Mouse (Mus musculus): ENCODE results near the gene Mnt. TPM values are rescaled to one million over a fixed set of nuclear protein-coding genes. Genes with fewer than 3 reads are reported as not detected.

Gene Mnt
- polyA plus RNA-seq, 1 experiment from 2014 or later = 6.8 TPM

GRCm38 (mm10) chr11:74835593-74836224 is 5.0 kb downstream of the Mnt start:
- Histone ChIP-seq H3K27ac (ENCODE audit: low read depth, low read length) (no peak overlapping the region), H3K4me1 (ENCODE audit: control insufficient read depth, insufficient read depth, low read length) (peaks cover 18% of the 10 kb centered on the region), H3K9me3 (replicated peaks; ENCODE audit: control insufficient read depth, low read length) (no peaks in the 10 kb centered on the region), H3K27me3 (replicated peaks; ENCODE audit: control insufficient read depth, insufficient read depth, low read length) (no peaks in the 10 kb centered on the region), H3K4me3 (ENCODE audit: low read depth, low read length) (no peak overlapping the region), H3K4me2 (ENCODE audit: low read length) (no peak overlapping the region), H3K9ac (ENCODE audit: low read length) (no peak overlapping the region), H3K36me3 (ENCODE audit: control insufficient read depth, insufficient read depth, low read length) (peaks cover 4% of the 10 kb centered on the region; the same call in 1 of the 2 replicates)
- no peak for DNase-seq (ENCODE audit: low spot score)
- no peak for ATAC-seq
- 82% methylated on average over 6 of the region's 6 CpGs for WGBS

- Histone ChIP-seq H3K27ac (ENCODE audit: low read depth, low read length) (no peak overlapping the region), H3K4me2 (ENCODE audit: low read length) (no peak overlapping the region), H3K4me3 (ENCODE audit: low read depth, low read length) (no peak overlapping the region), H3K9ac (ENCODE audit: low read length) (no peak overlapping the region), H3K27me3 (replicated peaks; ENCODE audit: control insufficient read depth, insufficient read depth, low read length) (no peaks in the 10 kb centered on the region), H3K36me3 (ENCODE audit: control insufficient read depth, insufficient read depth, low read length) (peaks cover 5% of the 10 kb centered on the region; the same call in 1 of the 2 replicates), H3K9me3 (replicated peaks; ENCODE audit: control insufficient read depth, low read length) (no peaks in the 10 kb centered on the region), H3K4me1 (ENCODE audit: control insufficient read depth, insufficient read depth, low read length) (peaks cover 18% of the 10 kb centered on the region)
- WGBS = 89% methylated on average over 22 of the region's 22 CpGs
- ATAC-seq (no peak), DNase-seq (ENCODE audit: low spot score) (no peak)
These were observed 5.7 kb downstream of the Mnt start for GRCm38 (mm10) chr11:74836225-74837055.

- peak overlapping the region; percentile 53 for H3K4me3 ChIP-seq (ENCODE audit: low read depth, low read length)
- WGBS = 46% methylated on average over 16 of the region's 16 CpGs
- peaks cover 18% of the 10 kb centered on the region for H3K4me1 ChIP-seq (ENCODE audit: control insufficient read depth, insufficient read depth, low read length)
- H3K9ac ChIP-seq (ENCODE audit: low read length) = peak overlapping the region; percentile 68; the same call in 1 of the 2 replicates
- H3K27me3 ChIP-seq (replicated peaks; ENCODE audit: control insufficient read depth, insufficient read depth, low read length) = no peaks in the 10 kb centered on the region
- H3K36me3 ChIP-seq (ENCODE audit: control insufficient read depth, insufficient read depth, low read length) = peaks cover 12% of the 10 kb centered on the region
- ATAC-seq = peak; percentile 1; the same call in 1 of the 2 replicates
- peak overlapping the region; percentile 87 for H3K4me2 ChIP-seq (ENCODE audit: low read length)
- DNase-seq (ENCODE audit: low spot score) = no peak
- H3K27ac ChIP-seq (ENCODE audit: low read depth, low read length) = peak overlapping the region; percentile 87; the same call in 1 of the 2 replicates
- H3K9me3 ChIP-seq (replicated peaks; ENCODE audit: control insufficient read depth, low read length) = no peaks in the 10 kb centered on the region
These were observed 6.5 kb downstream of the Mnt start for GRCm38 (mm10) chr11:74837056-74837693.

- H3K9me3 ChIP-seq (replicated peaks; ENCODE audit: control insufficient read depth, low read length) = no peaks in the 10 kb centered on the region
- DNase-seq (ENCODE audit: low spot score) (peak; percentile 90), ATAC-seq (peak; percentile 78)
- peak overlapping the region; percentile 53 for H3K4me3 ChIP-seq (ENCODE audit: low read depth, low read length)
- H3K36me3 ChIP-seq (ENCODE audit: control insufficient read depth, insufficient read depth, low read length) = peaks cover 19% of the 10 kb centered on the region
- H3K4me2 ChIP-seq (ENCODE audit: low read length) = peak overlapping the region; percentile 87
- no peaks in the 10 kb centered on the region for H3K27me3 ChIP-seq (replicated peaks; ENCODE audit: control insufficient read depth, insufficient read depth, low read length)
- peak overlapping the region; percentile 68 for H3K9ac ChIP-seq (ENCODE audit: low read length)
- peak overlapping the region; percentile 87 for H3K27ac ChIP-seq (ENCODE audit: low read depth, low read length)
- WGBS = under 1% methylated on average over 51 of the region's 54 CpGs
- H3K4me1 ChIP-seq (ENCODE audit: control insufficient read depth, insufficient read depth, low read length) = peaks cover 16% of the 10 kb centered on the region
These were observed 7.1 kb downstream of the Mnt start for GRCm38 (mm10) chr11:74837694-74838431.

- peaks cover 10% of the 10 kb centered on the region for H3K4me1 ChIP-seq (ENCODE audit: control insufficient read depth, insufficient read depth, low read length)
- DNase-seq (ENCODE audit: low spot score) = peak; percentile 91
- no peaks in the 10 kb centered on the region for H3K9me3 ChIP-seq (replicated peaks; ENCODE audit: control insufficient read depth, low read length)
- peaks cover 25% of the 10 kb centered on the region for H3K36me3 ChIP-seq (ENCODE audit: control insufficient read depth, insufficient read depth, low read length)
- peak; percentile 79 for ATAC-seq
- H3K27me3 ChIP-seq (replicated peaks; ENCODE audit: control insufficient read depth, insufficient read depth, low read length) = no peaks in the 10 kb centered on the region
- peak overlapping the region; percentile 53 for H3K4me3 ChIP-seq (ENCODE audit: low read depth, low read length)
- H3K27ac ChIP-seq (ENCODE audit: low read depth, low read length) = peak overlapping the region; percentile 87
- WGBS = under 1% methylated on average over 35 of the region's 35 CpGs
- peak overlapping the region; percentile 87 for H3K4me2 ChIP-seq (ENCODE audit: low read length)
- peak overlapping the region; percentile 68 for H3K9ac ChIP-seq (ENCODE audit: low read length)
These were observed 7.7 kb downstream of the Mnt start for GRCm38 (mm10) chr11:74838441-74838840.

GRCm38 (mm10) chr11:74838971-74839370 is 8.3 kb downstream of the Mnt start:
- Histone ChIP-seq H3K4me1 (ENCODE audit: control insufficient read depth, insufficient read depth, low read length) (peaks cover 10% of the 10 kb centered on the region), H3K27ac (ENCODE audit: low read depth, low read length) (0 out of 2 replicates have a peak overlapping the region, but pooled peaks have one; percentile 87), H3K9me3 (replicated peaks; ENCODE audit: control insufficient read depth, low read length) (no peaks in the 10 kb centered on the region), H3K4me3 (ENCODE audit: low read depth, low read length) (peak overlapping the region; percentile 53), H3K9ac (ENCODE audit: low read length) (no peak overlapping the region), H3K27me3 (replicated peaks; ENCODE audit: control insufficient read depth, insufficient read depth, low read length) (no peaks in the 10 kb centered on the region), H3K36me3 (ENCODE audit: control insufficient read depth, insufficient read depth, low read length) (peaks cover 30% of the 10 kb centered on the region), H3K4me2 (ENCODE audit: low read length) (peak overlapping the region; percentile 87)
- DNase-seq (ENCODE audit: low spot score) (peak; percentile 24), ATAC-seq (no peak)
- WGBS = 50% methylated on average over 6 of the region's 6 CpGs

- Histone ChIP-seq H3K4me1 (ENCODE audit: control insufficient read depth, insufficient read depth, low read length) (peaks cover 10% of the 10 kb centered on the region), H3K4me2 (ENCODE audit: low read length) (no peak overlapping the region), H3K4me3 (ENCODE audit: low read depth, low read length) (no peak overlapping the region), H3K27me3 (replicated peaks; ENCODE audit: control insufficient read depth, insufficient read depth, low read length) (no peaks in the 10 kb centered on the region), H3K27ac (ENCODE audit: low read depth, low read length) (no peak overlapping the region), H3K36me3 (ENCODE audit: control insufficient read depth, insufficient read depth, low read length) (peaks cover 41% of the 10 kb centered on the region), H3K9me3 (replicated peaks; ENCODE audit: control insufficient read depth, low read length) (no peaks in the 10 kb centered on the region), H3K9ac (ENCODE audit: low read length) (no peak overlapping the region)
- WGBS = 93% methylated on average over 19 of the region's 19 CpGs
- DNase-seq (ENCODE audit: low spot score) (no peak), ATAC-seq (no peak)
These were observed 9.4 kb downstream of the Mnt start for GRCm38 (mm10) chr11:74839860-74840715.
